Comparison of ENCODE assay signal across 8 mouse cellular contexts in genomic region chr17:25578920-25579319, GRCm38 (mm10). TPM values are rescaled to one million over a fixed set of nuclear protein-coding genes. Genes with fewer than 3 reads are reported as not detected.
A peak's percentile ranks its signal among the peaks of the same experiment; 100 is the strongest.
DNase-seq lines count a peak whose midpoint lies in the region; ATAC-seq and TF ChIP-seq lines count a peak whose summit lies in the region.

Lmf1 (plus strand) TSS chr17:25579085.

- under 1% methylated on average over 31 of the region's 31 CpGs for WGBS in kidney, embryonic 15.5 days

- H3K4me2 ChIP-seq in kidney, embryonic 15.5 days: peak within 1 kb of the TSS; percentile 91

- peak within 1 kb of the TSS; percentile 83 for H3K4me3 ChIP-seq in bone marrow macrophage, adult 2 months (ENCODE audit: insufficient read depth, low read length)
- H3K4me3 ChIP-seq in embryonic fibroblast, embryonic 13.5 days (ENCODE audit: insufficient read depth, low read length): peak within 1 kb of the TSS; percentile 81
- peak within 1 kb of the TSS; percentile 74 for H3K4me3 ChIP-seq in kidney, embryonic 15.5 days (replicated peaks)

- H3K9me3 ChIP-seq in kidney, embryonic 15.5 days (replicated peaks): no peaks in the 10 kb centered on the region

- ATAC-seq in kidney, embryonic 15.5 days (replicated peaks; ENCODE audit: low FRiP score): peak; percentile 96
- peak; percentile 98 for ATAC-seq in monocyte, adult 5-6 weeks (replicated peaks; ENCODE audit: insufficient number of reproducible peaks, low FRiP score, low TSS enrichment, poor library complexity, severe bottlenecking)

- H3K9ac ChIP-seq in kidney, embryonic 15.5 days: peak within 1 kb of the TSS; percentile 66

- peaks cover 9% of the 10 kb centered on the region for H3K4me1 ChIP-seq in bone marrow macrophage, adult 2 months (ENCODE audit: control insufficient read depth, insufficient read depth, low read length)
- 0 out of 2 replicates have a peak, but pooled peaks cover 2% of the 10 kb centered on the region for H3K4me1 ChIP-seq in embryonic fibroblast, embryonic 13.5 days (ENCODE audit: control insufficient read depth, insufficient read depth, low read length)
- peaks cover 23% of the 10 kb centered on the region for H3K4me1 ChIP-seq in kidney, embryonic 15.5 days

- no peak for TF ChIP-seq POLR2A in bone marrow macrophage, adult 2 months (IDR thresholded peaks at IDR 0.05; ENCODE audit: borderline replicate concordance, low read depth, low read length)
- peak; percentile 93 for TF ChIP-seq POLR2A in embryonic fibroblast, embryonic 13.5 days (IDR thresholded peaks at IDR 0.05; ENCODE audit: low read depth, low read length)

- no peaks in the 10 kb centered on the region; the same call in 1 of the 2 replicates for H3K36me3 ChIP-seq in kidney, embryonic 15.5 days

- no peak for TF ChIP-seq CTCF in bone marrow macrophage, adult 2 months (IDR thresholded peaks at IDR 0.05; ENCODE audit: low read depth, low read length)
- no peak for TF ChIP-seq CTCF in embryonic fibroblast, embryonic 13.5 days (IDR thresholded peaks at IDR 0.05; ENCODE audit: borderline replicate concordance, insufficient read depth, low read length)

- peaks cover 11% of the 10 kb centered on the region; the same call in 1 of the 2 replicates for H3K27me3 ChIP-seq in kidney, embryonic 15.5 days

- DNase-seq in A20 (ENCODE audit: low read depth, low spot score) (peak; percentile 98), liver (peak; percentile 98)
- peak; percentile 96 to 98 for DNase-seq in heart, adult 9 months (ENCODE audit: low spot score in 2 of 2)
- DNase-seq in spleen, postnatal 4 days (ENCODE audit: low spot score in 2 of 2): peak; percentile 95 to 97

- no peak within 1 kb of the TSS for H3K27ac ChIP-seq in bone marrow macrophage, adult 2 months (ENCODE audit: insufficient read depth, low read depth, low read length)
- no peak within 1 kb of the TSS for H3K27ac ChIP-seq in embryonic fibroblast, embryonic 13.5 days (ENCODE audit: insufficient read depth, low read length)
- peak within 1 kb of the TSS; percentile 78 for H3K27ac ChIP-seq in kidney, embryonic 15.5 days

RNA-seq across cellular contexts. Expression of gene Lmf1, which starts in this region (rescaled TPM):
- polyA plus RNA-seq in bone marrow macrophage, adult 2 months (2012; ENCODE audit: insufficient read depth, insufficient read length, missing spikeins): 21.4 and 22.5 TPM in 2 replicates
- 15.2 and 19.2 TPM in 2 replicates for polyA plus RNA-seq in embryonic fibroblast, embryonic 13.5 days (2011; ENCODE audit: insufficient read length, low read depth, missing spikeins)
- polyA plus RNA-seq in kidney, embryonic 15.5 days (2015; fragmentation: Nextera tagmentation; extraction: Ambion mirVana): 30.9 and 32.1 TPM in 2 replicates
- total RNA-seq in monocyte, adult 5-6 weeks (2017): 10.4 to 17.8 TPM (median 11.8 TPM) in 3 replicates
